Mouse (Mus musculus) myocyte (in vitro differentiated cells): ENCODE data around the gene Pcdh9. TPM values are rescaled to one million over a fixed set of nuclear protein-coding genes. Genes with fewer than 3 reads are reported as not detected.

Experiments
- H3K27me3 ChIP-seq: one replicate; pipeline ENCODE4 v1.6.1; 2011; ENCODE audit not compliant: control insufficient read depth, insufficient read depth, insufficient read length
- H3K36me3 ChIP-seq: one replicate; pipeline ENCODE4 v1.6.1; 2011; ENCODE audit not compliant: control insufficient read depth, insufficient read depth
- H3K4me2 ChIP-seq: one replicate; pipeline ENCODE4 v1.6.1; 2011; ENCODE audit warnings: low read depth, control low read depth
- H3K4me3 ChIP-seq: one replicate; pipeline ENCODE4 v1.5.1; 2011; ENCODE audit warnings: mild to moderate bottlenecking, control low read depth, moderate library complexity
- H3K79me2 ChIP-seq: one replicate; pipeline ENCODE4 v1.6.1; 2011; ENCODE audit not compliant: control insufficient read depth, insufficient read depth
- H3ac ChIP-seq: one replicate; pipeline ENCODE4 v1.6.1; 2011; ENCODE audit not compliant: control insufficient read depth, insufficient read length
- CEBPB ChIP-seq: IDR thresholded peaks from 2 replicates; pipeline ENCODE4 v1.6.1; 2011; ENCODE audit warnings: mild to moderate bottlenecking, moderate library complexity; ENCODE audit not compliant: poor library complexity, insufficient read depth, severe bottlenecking
- E2F4 ChIP-seq: IDR thresholded peaks from one replicate; pipeline ENCODE4 v1.6.1; 2011; ENCODE audit warnings: mild to moderate bottlenecking, control low read depth, moderate library complexity; ENCODE audit not compliant: insufficient read depth
- MAX ChIP-seq: IDR thresholded peaks from one replicate; pipeline ENCODE4 v1.6.1; 2011; ENCODE audit warnings: low read depth, mild to moderate bottlenecking, control low read depth
- MYOD1 ChIP-seq, 3 experiments: IDR thresholded peaks; one replicate each; pipeline ENCODE4 v1.6.1; 2011; ENCODE audit warnings: control low read depth in 2 of 3, low read depth in 2 of 3, mild to moderate bottlenecking in 2 of 3, moderate library complexity in 1 of 3; ENCODE audit not compliant: insufficient read length in 2 of 3, control insufficient read depth in 1 of 3
- MYOG ChIP-seq, 3 experiments: IDR thresholded peaks; one replicate each; pipeline ENCODE4 v1.6.1; 2011; ENCODE audit warnings: control low read depth in 2 of 3, low read depth in 2 of 3, mild to moderate bottlenecking in 2 of 3; ENCODE audit not compliant: insufficient read length in 2 of 3, control insufficient read depth in 1 of 3, insufficient read depth in 1 of 3
- POLR2A ChIP-seq: IDR thresholded peaks from one replicate; pipeline ENCODE4 v1.6.1; 2011; ENCODE audit warnings: low read depth, mild to moderate bottlenecking, control low read depth, moderate library complexity; ENCODE audit not compliant: insufficient read length
- POLR2AphosphoS2 ChIP-seq: IDR thresholded peaks from one replicate; pipeline ENCODE4 v1.6.1; 2011; ENCODE audit warnings: low read depth, control low read depth; ENCODE audit not compliant: insufficient read length
- REST ChIP-seq: IDR thresholded peaks from one replicate; pipeline ENCODE4 v1.6.1; 2011; ENCODE audit warnings: mild to moderate bottlenecking, control low read depth, moderate library complexity; ENCODE audit not compliant: insufficient read depth, insufficient read length
- SRF ChIP-seq: IDR thresholded peaks from one replicate; pipeline ENCODE4 v1.6.1; 2011; ENCODE audit warnings: low read depth; ENCODE audit not compliant: control insufficient read depth, insufficient read length
- TCF12 ChIP-seq: IDR thresholded peaks from one replicate; pipeline ENCODE4 v1.6.1; 2011; ENCODE audit warnings: mild to moderate bottlenecking, control low read depth; ENCODE audit not compliant: poor library complexity, insufficient read depth, severe bottlenecking
- TCF3 ChIP-seq: IDR thresholded peaks from one replicate; pipeline ENCODE4 v1.6.1; 2011; ENCODE audit warnings: low read depth, control low read depth; ENCODE audit not compliant: insufficient read length
- USF1 ChIP-seq: IDR thresholded peaks from one replicate; pipeline ENCODE4 v1.6.1; 2011; ENCODE audit warnings: low read depth, mild to moderate bottlenecking, control low read depth, moderate library complexity
- polyA plus RNA-seq: library from polyadenylated mRNA; unstranded; fragments of >200 nt; fragmentation: generic; extraction: Trizol; gene quantifications from one replicate; pipeline ENCODE4 v1.2.1, GENCODE M21; 2012; ENCODE audit warnings: missing spikeins

The Pcdh9 gene
- polyA plus RNA-seq, 1 experiment = 0.02 TPM

DNA sequence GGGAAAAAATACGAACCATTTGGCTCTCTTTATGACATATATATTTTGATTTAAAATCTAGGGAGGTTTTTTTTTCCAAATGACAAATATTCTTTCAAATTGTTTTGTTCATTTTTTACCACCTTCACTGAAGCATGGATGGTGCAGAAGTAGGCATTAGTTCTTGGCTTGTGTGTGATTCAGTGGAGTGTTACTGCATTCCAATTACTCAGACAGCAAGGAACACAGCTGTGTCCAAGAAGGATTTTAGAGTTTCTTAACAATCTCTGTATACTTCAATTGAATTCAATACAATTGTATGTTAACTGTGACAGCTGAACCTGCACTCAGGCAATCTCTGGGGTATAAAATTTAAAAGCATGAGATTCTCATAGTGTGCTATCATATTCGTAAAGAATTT is 127.6 kb downstream of the Pcdh9 start:
- no peak overlapping the region for H3ac ChIP-seq

DNA sequence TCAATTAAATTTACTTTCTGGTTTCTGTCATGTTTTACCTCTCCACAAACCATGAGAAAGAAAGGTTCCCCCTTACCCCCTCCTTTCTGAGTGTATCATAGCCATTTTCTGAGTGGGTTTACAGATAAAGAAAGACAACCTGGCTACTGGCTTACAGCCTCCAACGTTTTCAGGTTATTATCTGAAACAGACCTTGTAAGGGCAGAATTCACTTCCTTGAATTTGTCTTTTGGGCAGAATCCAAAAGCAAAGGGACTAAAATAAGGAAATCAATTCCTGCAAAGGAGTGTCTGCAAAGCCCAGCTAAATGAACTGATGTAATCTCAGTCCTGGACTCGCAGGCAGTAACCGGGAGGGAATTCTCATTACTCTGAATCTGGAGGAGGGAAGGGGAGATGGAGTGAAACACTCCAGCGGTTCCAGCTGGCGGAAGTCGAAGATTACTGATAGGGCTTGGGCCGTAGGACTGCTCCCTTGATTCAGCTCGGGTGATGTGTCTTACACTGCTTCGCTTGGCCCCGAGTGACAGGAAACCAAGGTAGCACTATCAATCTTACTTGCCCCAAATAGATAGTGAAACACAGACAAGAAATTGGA is 156.3 kb downstream of the Pcdh9 start:
- Histone ChIP-seq H3K27me3 (no peaks in the 10 kb centered on the region), H3K4me3 (no peak overlapping the region), H3K4me2 (no peak overlapping the region), H3K79me2 (no peaks in the 10 kb centered on the region), H3ac (no peak overlapping the region), H3K36me3 (no peaks in the 10 kb centered on the region)
- TF ChIP-seq POLR2AphosphoS2 (no peak), E2F4 (no peak), USF1 (no peak), TCF12 (no peak), POLR2A (no peak), MYOG (IDR thresholded peaks at IDR 0.05; ENCODE audit: control insufficient read depth in 1 of 3, insufficient read depth in 1 of 3, insufficient read length in 2 of 3, low read depth in 2 of 3) (no peak), SRF (no peak), REST (no peak), MYOD1 (IDR thresholded peaks at IDR 0.05; ENCODE audit: control insufficient read depth in 1 of 3, insufficient read length in 2 of 3, low read depth in 2 of 3) (no peak), MAX (no peak)

More for the DNA sequence above, 127.6 kb downstream of the Pcdh9 start:
- TF ChIP-seq SRF = no peak
- no peak for TF ChIP-seq TCF3
- TF ChIP-seq REST = no peak
- no peak for TF ChIP-seq MAX
- H3K27me3 ChIP-seq = no peaks in the 10 kb centered on the region
- no peak overlapping the region for H3K4me2 ChIP-seq
- no peak overlapping the region for H3K4me3 ChIP-seq
- no peaks in the 10 kb centered on the region for H3K79me2 ChIP-seq
- no peaks in the 10 kb centered on the region for H3K36me3 ChIP-seq

DNA sequence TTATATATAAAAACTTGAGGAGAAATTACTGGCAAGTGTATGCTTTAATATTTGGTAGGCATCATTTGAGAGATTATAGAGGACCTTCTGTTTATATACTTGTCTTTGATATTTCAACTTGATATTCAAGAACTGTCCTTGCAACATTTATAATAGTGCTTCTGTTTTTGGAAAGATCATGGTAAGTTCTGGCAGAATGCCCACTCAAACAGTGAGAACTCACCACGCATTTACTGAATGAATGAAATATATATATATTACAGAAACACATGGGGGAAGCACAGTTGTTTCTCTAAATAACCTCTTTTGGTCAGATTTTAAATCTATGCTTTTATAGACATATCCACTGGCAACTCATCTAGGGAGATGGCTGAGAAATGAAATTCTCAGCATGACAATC is 164.7 kb downstream of the Pcdh9 start:
- Histone ChIP-seq H3K27me3 (no peaks in the 10 kb centered on the region), H3K79me2 (no peaks in the 10 kb centered on the region), H3ac (no peak overlapping the region), H3K4me2 (no peak overlapping the region), H3K4me3 (no peak overlapping the region), H3K36me3 (no peaks in the 10 kb centered on the region)
- no peak for TF ChIP-seq CEBPB
- no peak for TF ChIP-seq TCF12
- no peak for TF ChIP-seq TCF3
- no peak for TF ChIP-seq MYOG (IDR thresholded peaks at IDR 0.05; ENCODE audit: control insufficient read depth in 1 of 3, insufficient read depth in 1 of 3, insufficient read length in 2 of 3, low read depth in 2 of 3)
- TF ChIP-seq REST = no peak
- no peak for TF ChIP-seq USF1
- no peak for TF ChIP-seq POLR2A
- TF ChIP-seq SRF = no peak
- no peak for TF ChIP-seq E2F4
- no peak for TF ChIP-seq MYOD1 (IDR thresholded peaks at IDR 0.05; ENCODE audit: control insufficient read depth in 1 of 3, insufficient read length in 2 of 3, low read depth in 2 of 3)
- no peak for TF ChIP-seq MAX
- no peak for TF ChIP-seq POLR2AphosphoS2

DNA sequence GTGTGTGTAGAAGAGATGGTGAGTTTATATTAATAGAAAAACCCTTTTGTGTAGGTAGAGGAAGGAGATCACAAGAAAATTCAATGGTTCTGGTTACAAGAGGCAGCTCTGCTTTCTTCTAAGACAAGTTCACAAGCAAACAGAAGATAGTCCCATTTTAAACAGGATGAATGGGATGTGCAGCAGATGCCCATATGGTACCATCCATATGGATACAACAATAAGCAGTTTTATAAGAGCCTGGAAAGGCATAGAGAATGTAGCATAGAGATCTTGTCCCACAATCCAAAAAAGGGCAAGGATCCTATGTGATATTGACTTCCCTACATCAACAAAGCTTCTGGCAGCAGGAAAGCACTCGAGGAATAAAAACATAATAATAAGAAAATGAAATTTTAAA is 171.3 kb downstream of the Pcdh9 start:
- H3K79me2 ChIP-seq = no peaks in the 10 kb centered on the region
- no peak overlapping the region for H3ac ChIP-seq
- H3K4me3 ChIP-seq = no peak overlapping the region
- H3K4me2 ChIP-seq = no peak overlapping the region
- no peaks in the 10 kb centered on the region for H3K27me3 ChIP-seq
- no peaks in the 10 kb centered on the region for H3K36me3 ChIP-seq
- no peak for TF ChIP-seq MAX
- TF ChIP-seq TCF12 = no peak
- TF ChIP-seq POLR2AphosphoS2 = no peak
- no peak for TF ChIP-seq REST
- no peak for TF ChIP-seq POLR2A
- TF ChIP-seq TCF3 = no peak
- TF ChIP-seq USF1 = no peak
- no peak for TF ChIP-seq MYOG (IDR thresholded peaks at IDR 0.05; ENCODE audit: control insufficient read depth in 1 of 3, insufficient read depth in 1 of 3, insufficient read length in 2 of 3, low read depth in 2 of 3)
- TF ChIP-seq MYOD1 (IDR thresholded peaks at IDR 0.05; ENCODE audit: control insufficient read depth in 1 of 3, insufficient read length in 2 of 3, low read depth in 2 of 3) = no peak
- TF ChIP-seq E2F4 = no peak
- TF ChIP-seq CEBPB = no peak
- no peak for TF ChIP-seq SRF

DNA sequence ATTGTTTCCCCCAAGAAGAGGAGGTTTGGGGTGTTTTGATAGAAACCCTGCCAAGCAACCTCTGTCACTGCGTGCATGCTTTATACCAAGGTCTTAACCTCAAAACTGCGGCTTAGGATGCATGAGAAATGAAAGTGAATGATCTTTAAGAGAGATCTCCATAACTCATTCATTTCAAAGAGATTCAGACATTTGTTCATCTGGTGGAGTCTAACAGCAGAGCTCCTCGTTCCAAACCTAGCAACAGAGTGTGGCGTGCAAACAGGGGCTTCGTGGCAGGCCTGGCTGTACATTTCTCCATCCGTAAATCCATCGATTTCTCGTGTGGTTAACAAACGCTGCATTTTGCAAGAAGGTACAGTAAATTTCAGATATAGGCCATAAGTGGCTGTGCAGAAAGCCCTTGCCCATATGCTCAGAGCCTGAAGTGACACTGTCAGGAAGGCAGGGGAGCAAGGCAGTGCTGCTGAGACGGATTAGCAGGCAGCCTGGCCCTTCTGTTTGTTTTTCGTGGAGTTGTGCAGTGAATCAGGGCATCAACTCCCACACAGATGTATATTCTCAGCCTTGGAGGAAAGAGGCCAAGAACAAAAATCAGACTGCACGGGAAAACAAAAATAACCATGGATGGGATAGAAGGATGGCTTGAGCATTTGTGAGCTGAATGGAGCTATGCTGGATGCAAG is 177.1 kb downstream of the Pcdh9 start:
- H3K79me2 ChIP-seq = no peaks in the 10 kb centered on the region
- H3ac ChIP-seq = no peak overlapping the region
- TF ChIP-seq MYOD1 (IDR thresholded peaks at IDR 0.05; ENCODE audit: control insufficient read depth in 1 of 3, insufficient read length in 2 of 3, low read depth in 2 of 3) (no peak), TCF12 (no peak), MYOG (IDR thresholded peaks at IDR 0.05; ENCODE audit: control insufficient read depth in 1 of 3, insufficient read depth in 1 of 3, insufficient read length in 2 of 3, low read depth in 2 of 3) (no peak), TCF3 (no peak), CEBPB (no peak), MAX (no peak), POLR2AphosphoS2 (no peak), REST (no peak), E2F4 (no peak)
- H3K4me2 ChIP-seq = peak overlapping the region; percentile 24
- no peak overlapping the region for H3K4me3 ChIP-seq
- no peaks in the 10 kb centered on the region for H3K36me3 ChIP-seq
- H3K27me3 ChIP-seq = no peaks in the 10 kb centered on the region
